Mouse (Mus musculus): ENCODE data around the gene Rnf208. TPM values are rescaled to one million over a fixed set of nuclear protein-coding genes. Genes with fewer than 3 reads are reported as not detected.

Rnf208 gene
- total and polyA plus RNA-seq, 2 experiments, result 0.48 TPM; not detected in 1

- Histone ChIP-seq H3K36me3 (ENCODE audit: control insufficient read depth, insufficient read depth, low read length) (no peaks in the 10 kb centered on the region), H3K27me3 (ENCODE audit: control insufficient read depth, insufficient read depth, low read length) (0 out of 2 replicates have a peak, but pooled peaks cover 7% of the 10 kb centered on the region), H3K79me2 (ENCODE audit: control insufficient read depth, insufficient read depth, low read length) (no peaks in the 10 kb centered on the region), H3K4me3 (ENCODE audit: insufficient read depth, low read depth, low read length) (no peak overlapping the region), H3K27ac (replicated peaks; ENCODE audit: insufficient read depth, low read depth, low read length) (no peak overlapping the region), H3K4me1 (ENCODE audit: control insufficient read depth, insufficient read depth, low read length) (peaks cover 4% of the 10 kb centered on the region; the same call in 1 of the 2 replicates), H3K9ac (ENCODE audit: low read depth, low read length) (no peak overlapping the region)
- TF ChIP-seq CTCF (IDR thresholded peaks at IDR 0.05; ENCODE audit: low read depth, low read length) (no peak), POLR2A (IDR thresholded peaks at IDR 0.05; ENCODE audit: extremely low read depth, insufficient read depth, low read length) (no peak)
- DNase-seq (ENCODE audit: extremely low read depth, low read depth, low spot score), result no peak
- WGBS, result 58% methylated on average over 4 of the region's 4 CpGs
Measured at GRCm38 (mm10) chr2:25237522-25237921, 4.5 kb upstream of the Rnf208 start.

DNA sequence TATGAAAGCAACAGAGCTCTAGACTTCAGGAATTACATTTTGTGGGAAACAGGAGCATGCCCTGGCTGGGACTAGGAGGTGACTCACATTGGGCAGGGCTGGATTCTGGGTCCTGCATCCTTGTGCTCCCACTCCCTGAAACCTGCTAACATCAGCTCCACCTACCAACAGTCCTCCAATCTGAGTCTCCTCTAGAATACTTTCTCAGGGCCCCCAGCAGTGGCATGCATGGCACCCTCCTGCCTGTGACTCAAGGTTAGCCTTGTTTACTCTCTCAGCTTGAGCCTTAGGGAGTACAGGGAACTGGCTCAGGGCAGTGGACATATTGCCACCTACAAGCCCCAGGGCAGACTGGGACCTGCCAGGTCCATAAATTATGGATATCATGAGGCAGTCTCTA lies 3.9 kb upstream of the Rnf208 start:
- H3K27me3 ChIP-seq (ENCODE audit: control insufficient read depth, insufficient read depth, low read length), result 0 out of 2 replicates have a peak, but pooled peaks cover 7% of the 10 kb centered on the region
- H3K4me1 ChIP-seq (ENCODE audit: control insufficient read depth, insufficient read depth, low read length), result peaks cover 4% of the 10 kb centered on the region; the same call in 1 of the 2 replicates

DNA sequence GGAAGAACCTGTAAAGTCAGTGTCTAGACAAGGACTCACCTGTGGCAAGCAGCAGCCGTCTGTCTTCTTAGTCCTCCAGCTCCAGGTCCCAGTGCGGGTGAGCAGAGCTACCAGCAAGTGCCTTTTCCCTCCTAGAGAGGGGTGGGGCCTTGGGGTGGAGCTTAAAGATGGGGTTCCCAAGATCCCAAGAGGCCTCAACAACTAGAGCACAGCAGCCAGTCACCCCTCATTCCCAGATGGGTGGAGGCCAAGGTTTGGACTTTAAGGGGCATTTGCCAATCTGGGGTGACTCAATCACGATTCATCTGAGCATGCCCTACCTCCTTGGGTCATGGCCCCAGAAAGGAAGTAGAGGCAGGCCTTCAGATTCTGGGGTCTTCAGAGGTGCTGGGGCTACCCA lies 2.3 kb upstream of the Rnf208 start:
- no peak for TF ChIP-seq POLR2A (IDR thresholded peaks at IDR 0.05; ENCODE audit: extremely low read depth, insufficient read depth, low read length)
- no peak for TF ChIP-seq CTCF (IDR thresholded peaks at IDR 0.05; ENCODE audit: low read depth, low read length)
- Histone ChIP-seq H3K4me3 (ENCODE audit: insufficient read depth, low read depth, low read length) (no peak overlapping the region), H3K79me2 (ENCODE audit: control insufficient read depth, insufficient read depth, low read length) (no peaks in the 10 kb centered on the region), H3K27ac (replicated peaks; ENCODE audit: insufficient read depth, low read depth, low read length) (no peak overlapping the region), H3K36me3 (ENCODE audit: control insufficient read depth, insufficient read depth, low read length) (no peaks in the 10 kb centered on the region), H3K9ac (ENCODE audit: low read depth, low read length) (no peak overlapping the region), H3K4me1 (ENCODE audit: control insufficient read depth, insufficient read depth, low read length) (peaks cover 4% of the 10 kb centered on the region; the same call in 1 of the 2 replicates), H3K27me3 (ENCODE audit: control insufficient read depth, insufficient read depth, low read length) (0 out of 2 replicates have a peak, but pooled peaks cover 7% of the 10 kb centered on the region)
- DNase-seq (ENCODE audit: extremely low read depth, low read depth, low spot score), result no peak
- 83% methylated on average over 3 of the region's 3 CpGs for WGBS

More for the DNA sequence above, 3.9 kb upstream of the Rnf208 start:
- no peak overlapping the region for H3K27ac ChIP-seq (replicated peaks; ENCODE audit: insufficient read depth, low read depth, low read length)
- no peak for TF ChIP-seq POLR2A (IDR thresholded peaks at IDR 0.05; ENCODE audit: extremely low read depth, insufficient read depth, low read length)
- no peak for TF ChIP-seq CTCF (IDR thresholded peaks at IDR 0.05; ENCODE audit: low read depth, low read length)
- H3K36me3 ChIP-seq (ENCODE audit: control insufficient read depth, insufficient read depth, low read length), result no peaks in the 10 kb centered on the region
- no peak overlapping the region for H3K9ac ChIP-seq (ENCODE audit: low read depth, low read length)
- DNase-seq (ENCODE audit: extremely low read depth, low read depth, low spot score), result no peak
- H3K4me3 ChIP-seq (ENCODE audit: insufficient read depth, low read depth, low read length), result no peak overlapping the region
- no peaks in the 10 kb centered on the region for H3K79me2 ChIP-seq (ENCODE audit: control insufficient read depth, insufficient read depth, low read length)

DNA sequence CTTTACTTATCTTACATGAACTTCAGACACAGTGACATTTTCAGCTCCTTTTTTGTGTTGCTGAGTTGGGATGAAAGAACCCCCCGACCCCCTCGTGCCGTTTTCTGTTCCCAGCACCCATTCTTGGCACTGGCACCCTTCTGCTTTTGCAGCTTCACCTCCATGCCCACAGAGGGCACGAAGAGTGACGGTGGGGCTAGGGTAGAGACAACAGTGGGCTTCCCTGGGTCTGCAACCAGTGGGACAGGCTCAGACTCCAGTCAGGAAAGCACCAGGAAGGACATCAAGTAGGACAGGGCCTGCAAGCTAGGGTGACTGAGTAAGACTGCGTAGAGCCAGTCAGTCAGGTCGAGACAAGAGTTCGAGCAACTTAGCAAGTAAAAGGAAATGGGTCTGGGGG lies 1.7 kb upstream of the Rnf208 start:
- no peak for TF ChIP-seq CTCF (IDR thresholded peaks at IDR 0.05; ENCODE audit: low read depth, low read length)
- no peak for TF ChIP-seq POLR2A (IDR thresholded peaks at IDR 0.05; ENCODE audit: extremely low read depth, insufficient read depth, low read length)
- no peak overlapping the region for H3K27ac ChIP-seq (replicated peaks; ENCODE audit: insufficient read depth, low read depth, low read length)
- 0 out of 2 replicates have a peak, but pooled peaks cover 7% of the 10 kb centered on the region for H3K27me3 ChIP-seq (ENCODE audit: control insufficient read depth, insufficient read depth, low read length)
- peaks cover 4% of the 10 kb centered on the region; the same call in 1 of the 2 replicates for H3K4me1 ChIP-seq (ENCODE audit: control insufficient read depth, insufficient read depth, low read length)
- no peaks in the 10 kb centered on the region for H3K79me2 ChIP-seq (ENCODE audit: control insufficient read depth, insufficient read depth, low read length)
- 71% methylated on average over 8 of the region's 8 CpGs for WGBS
- no peak for DNase-seq (ENCODE audit: extremely low read depth, low read depth, low spot score)
- no peak overlapping the region for H3K4me3 ChIP-seq (ENCODE audit: insufficient read depth, low read depth, low read length)
- H3K9ac ChIP-seq (ENCODE audit: low read depth, low read length), result no peak overlapping the region
- no peaks in the 10 kb centered on the region for H3K36me3 ChIP-seq (ENCODE audit: control insufficient read depth, insufficient read depth, low read length)

- 4% methylated on average over 29 of the region's 29 CpGs for WGBS
- Histone ChIP-seq H3K4me3 (ENCODE audit: insufficient read depth, low read depth, low read length) (peak overlapping the region; percentile 36; the same call in 1 of the 2 replicates), H3K4me1 (ENCODE audit: control insufficient read depth, insufficient read depth, low read length) (peaks cover 4% of the 10 kb centered on the region; the same call in 1 of the 2 replicates), H3K36me3 (ENCODE audit: control insufficient read depth, insufficient read depth, low read length) (no peaks in the 10 kb centered on the region), H3K9ac (ENCODE audit: low read depth, low read length) (peak overlapping the region; percentile 6; the same call in 1 of the 2 replicates), H3K27ac (replicated peaks; ENCODE audit: insufficient read depth, low read depth, low read length) (no peak overlapping the region), H3K79me2 (ENCODE audit: control insufficient read depth, insufficient read depth, low read length) (no peaks in the 10 kb centered on the region; the same call in 1 of the 2 replicates), H3K27me3 (ENCODE audit: control insufficient read depth, insufficient read depth, low read length) (0 out of 2 replicates have a peak, but pooled peaks cover 7% of the 10 kb centered on the region)
- no peak for DNase-seq (ENCODE audit: extremely low read depth, low read depth, low spot score)
- TF ChIP-seq CTCF (IDR thresholded peaks at IDR 0.05; ENCODE audit: low read depth, low read length) (no peak), POLR2A (IDR thresholded peaks at IDR 0.05; ENCODE audit: extremely low read depth, insufficient read depth, low read length) (no peak)
Measured at GRCm38 (mm10) chr2:25240723-25241437, 1.2 kb upstream of the Rnf208 start.

GRCm38 (mm10) chr2:25241438-25241775 lies 648 bp upstream of the Rnf208 start:
- TF ChIP-seq POLR2A (IDR thresholded peaks at IDR 0.05; ENCODE audit: extremely low read depth, insufficient read depth, low read length) (no peak), CTCF (IDR thresholded peaks at IDR 0.05; ENCODE audit: low read depth, low read length) (no peak)
- Histone ChIP-seq H3K79me2 (ENCODE audit: control insufficient read depth, insufficient read depth, low read length) (no peaks in the 10 kb centered on the region; the same call in 1 of the 2 replicates), H3K36me3 (ENCODE audit: control insufficient read depth, insufficient read depth, low read length) (no peaks in the 10 kb centered on the region), H3K4me1 (ENCODE audit: control insufficient read depth, insufficient read depth, low read length) (peaks cover 4% of the 10 kb centered on the region; the same call in 1 of the 2 replicates), H3K4me3 (ENCODE audit: insufficient read depth, low read depth, low read length) (no peak overlapping the region), H3K27me3 (ENCODE audit: control insufficient read depth, insufficient read depth, low read length) (0 out of 2 replicates have a peak, but pooled peaks cover 7% of the 10 kb centered on the region), H3K27ac (replicated peaks; ENCODE audit: insufficient read depth, low read depth, low read length) (no peak overlapping the region), H3K9ac (ENCODE audit: low read depth, low read length) (no peak overlapping the region)
- no peak for DNase-seq (ENCODE audit: extremely low read depth, low read depth, low spot score)
- 17% methylated on average over 6 of the region's 6 CpGs for WGBS

Measured in liver, adult 2 months (tissue).